Mouse (Mus musculus) thymus, adult 2 months (tissue): ENCODE data around the gene Tmem150b. TPM values are rescaled to one million over a fixed set of nuclear protein-coding genes. Genes with fewer than 3 reads are reported as not detected.

Source experiments
- DNase-seq: peaks from one replicate; pipeline ENCODE4 v3.0.0; 2021
- H3K27ac ChIP-seq: fragments of 200-500 bp; 2 replicates; pipeline ENCODE4 v1.5.1; 2012; ENCODE audit warnings: low read length, control low read depth; ENCODE audit not compliant: control insufficient read depth, insufficient read depth
- H3K27me3 ChIP-seq: fragments of 200-500 bp; 2 replicates; pipeline ENCODE4 v1.6.1; 2012; ENCODE audit warnings: mild to moderate bottlenecking, low read length, moderate library complexity, mixed read lengths; ENCODE audit not compliant: control insufficient read depth, insufficient read depth
- H3K36me3 ChIP-seq: fragments of 200-500 bp; 2 replicates; pipeline ENCODE4 v1.6.1; 2012; ENCODE audit warnings: mild to moderate bottlenecking, low read length, moderate library complexity; ENCODE audit not compliant: control insufficient read depth, insufficient read depth
- H3K4me1 ChIP-seq: fragments of 200-500 bp; replicated peaks from 2 replicates; pipeline ENCODE4 v1.6.1; 2012; ENCODE audit warnings: low read length; ENCODE audit not compliant: control insufficient read depth, insufficient read depth
- H3K4me3 ChIP-seq: fragments of 200-500 bp; 2 replicates; pipeline ENCODE4 v1.5.1; 2012; ENCODE audit warnings: mild to moderate bottlenecking, low read length, control low read depth, moderate library complexity; ENCODE audit not compliant: control insufficient read depth, insufficient read depth
- CTCF ChIP-seq: fragments of 200-500 bp; IDR thresholded peaks from 2 replicates; pipeline ENCODE4 v1.5.1; 2012; ENCODE audit warnings: mild to moderate bottlenecking, control low read depth, low read length, moderate library complexity, borderline replicate concordance; ENCODE audit not compliant: control insufficient read depth, poor library complexity, insufficient read depth; ENCODE audit errors: extremely low read depth
- POLR2A ChIP-seq: fragments of 200-500 bp; IDR thresholded peaks from 2 replicates; pipeline ENCODE4 v1.6.1; 2012; ENCODE audit warnings: mild to moderate bottlenecking, low read length, control low read depth, moderate library complexity; ENCODE audit not compliant: control insufficient read depth, poor library complexity, insufficient read depth; ENCODE audit errors: extremely low read depth
- WGBS: fragments of 180-500 bp; shearing (Covaris S2); methylation state at CpG from one replicate; pipeline ENCODE4 v1.1.7; 2018; 5-methylcytosine and 5-hydroxymethylcytosine counted together
- polyA plus RNA-seq: library from polyadenylated mRNA; depleted of rRNA; stranded (reverse); fragments of >200 nt; gene quantifications from 2 replicates; pipeline ENCODE4 v1.2.3, GENCODE M21; 2012

Tmem150b gene
- polyA plus RNA-seq, 1 experiment, result 3.7 TPM

DNA sequence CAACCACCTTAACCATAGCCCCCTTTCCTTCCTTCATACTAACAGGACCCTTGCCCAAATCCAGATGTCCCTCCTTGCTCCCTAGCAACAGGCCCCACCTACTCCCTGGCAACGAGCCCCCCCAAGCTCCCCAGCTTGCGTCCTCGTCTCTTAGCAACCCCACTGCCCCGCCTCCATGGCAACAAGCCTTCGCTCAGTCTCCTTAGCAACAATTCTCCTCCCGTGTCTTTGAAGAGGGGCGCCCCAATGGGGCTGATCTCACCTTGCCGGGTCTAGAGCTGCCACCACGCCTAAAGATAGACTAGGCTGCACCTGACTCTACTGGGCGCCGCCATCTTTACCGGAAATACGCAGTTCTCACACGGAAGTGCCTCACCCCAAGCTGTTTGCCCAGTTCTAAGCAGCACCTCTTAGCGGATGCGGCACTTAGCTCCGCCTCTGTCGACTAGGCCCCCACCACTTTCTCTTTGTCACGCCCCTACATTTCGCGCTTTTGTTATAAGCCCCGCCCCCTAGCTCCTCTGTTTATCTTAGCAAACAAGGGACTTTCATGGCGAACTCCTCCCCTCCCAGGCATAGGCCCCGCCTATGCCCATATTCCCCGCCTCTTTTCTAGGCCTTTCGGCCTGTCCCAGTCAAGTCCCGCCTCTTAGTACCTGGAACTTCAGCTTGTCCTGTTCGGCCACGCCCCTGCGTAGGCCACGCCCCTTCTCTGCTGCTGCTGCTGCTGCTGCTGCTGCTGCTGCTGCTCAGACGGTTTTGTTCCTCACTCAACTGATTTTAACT lies 40.2 kb downstream of the Tmem150b start, which contains the start of gene Hspbp1:
Hspbp1 (minus strand) TSS at position 437 of the 786 bp plus-strand sequence.
- Histone ChIP-seq H3K36me3 (peaks cover 3% of the 10 kb centered on the region; the same call in 1 of the 2 replicates), H3K4me3 (peak within 1 kb of the TSS; percentile 68), H3K4me1 (peaks cover 8% of the 10 kb centered on the region), H3K27ac (peak within 1 kb of the TSS; percentile 32; the same call in 1 of the 2 replicates), H3K27me3 (no peaks in the 10 kb centered on the region)
- DNase-seq, result peak; percentile 95
- TF ChIP-seq CTCF (no peak), POLR2A (peak; percentile 52; the same call in 1 of the 2 replicates)
- whole genome bisulfite sequencing, result under 1% methylated on average over 32 of the region's 32 CpGs

DNA sequence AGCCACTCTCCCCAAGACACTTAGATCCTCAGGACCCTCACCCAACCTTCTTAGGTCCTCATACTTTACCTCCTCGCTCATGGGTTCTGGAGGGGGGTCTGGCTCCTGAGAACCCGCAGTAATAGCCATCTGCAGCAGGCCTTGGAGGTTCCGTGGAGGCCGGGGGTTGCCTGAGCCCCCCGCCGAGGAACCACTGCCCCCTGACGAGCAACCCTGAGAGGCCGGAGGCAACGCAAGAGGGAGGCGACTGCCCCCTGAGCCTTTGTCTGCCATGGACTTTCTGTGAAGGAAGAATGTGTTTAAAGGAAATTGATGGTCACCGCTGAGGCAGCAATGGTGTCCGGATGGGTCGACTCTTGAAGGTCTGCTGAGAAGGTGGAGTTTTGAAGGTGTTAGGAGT lies 40.8 kb downstream of the Tmem150b start:
- Histone ChIP-seq H3K4me3 (peak overlapping the region; percentile 68), H3K36me3 (peaks cover 3% of the 10 kb centered on the region; the same call in 1 of the 2 replicates), H3K27me3 (no peaks in the 10 kb centered on the region), H3K4me1 (peaks cover 8% of the 10 kb centered on the region), H3K27ac (no peak overlapping the region)
- DNase-seq, result no peak
- 7% methylated on average over 13 of the region's 13 CpGs for WGBS
- no peak for TF ChIP-seq POLR2A
- TF ChIP-seq CTCF, result no peak

DNA sequence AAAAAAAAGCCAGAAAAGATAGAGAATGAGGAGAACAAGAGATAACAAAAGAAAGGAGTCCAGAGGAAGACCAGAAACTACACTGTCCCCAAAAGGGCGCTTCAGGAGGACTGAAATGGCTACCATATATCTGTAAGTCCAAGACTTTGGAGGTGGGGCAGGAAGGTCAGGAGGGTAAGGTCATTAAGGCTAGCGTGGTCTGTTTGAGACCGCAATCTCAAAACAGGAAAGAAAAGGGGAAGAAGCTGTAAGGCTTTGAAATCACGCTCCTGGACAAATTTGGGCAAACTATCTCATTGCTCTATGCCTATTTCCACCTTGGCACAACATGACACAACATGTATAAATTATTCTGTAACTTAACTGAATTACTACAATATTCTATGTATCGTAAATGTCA lies 41.7 kb downstream of the Tmem150b start:
- H3K27me3 ChIP-seq, result no peaks in the 10 kb centered on the region
- TF ChIP-seq POLR2A (no peak), CTCF (no peak)
- H3K27ac ChIP-seq, result no peak overlapping the region
- WGBS, result 74% methylated on average over 5 of the region's 5 CpGs
- no peak overlapping the region for H3K4me3 ChIP-seq
- no peak for DNase-seq
- peaks cover 3% of the 10 kb centered on the region; the same call in 1 of the 2 replicates for H3K36me3 ChIP-seq
- peaks cover 8% of the 10 kb centered on the region for H3K4me1 ChIP-seq

DNA sequence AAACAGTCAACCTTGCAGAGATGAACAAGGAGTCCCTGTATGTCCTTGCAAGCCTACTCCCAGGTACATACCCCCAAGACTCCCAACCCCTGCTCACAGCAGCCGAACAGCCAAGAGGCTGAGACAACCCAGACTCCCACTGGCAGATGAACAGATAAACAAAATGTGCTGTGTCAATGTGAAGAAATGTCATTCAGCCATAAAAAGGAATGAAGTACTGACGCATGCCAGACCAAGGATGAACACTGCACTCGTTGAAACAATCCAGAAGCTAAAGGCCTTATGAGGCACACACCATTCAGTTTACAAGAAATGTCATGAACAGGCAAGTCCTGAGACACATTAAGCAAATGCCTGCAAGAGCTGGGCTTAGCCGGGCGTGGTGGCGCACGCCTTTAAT lies 49.8 kb downstream of the Tmem150b start:
- DNase-seq, result no peak
- Histone ChIP-seq H3K27ac (peak overlapping the region; percentile 81), H3K4me1 (peaks cover 17% of the 10 kb centered on the region), H3K27me3 (no peaks in the 10 kb centered on the region), H3K4me3 (no peak overlapping the region), H3K36me3 (no peaks in the 10 kb centered on the region)
- 84% methylated on average over 7 of the region's 7 CpGs for WGBS
- TF ChIP-seq CTCF, result no peak
- no peak for TF ChIP-seq POLR2A

DNA sequence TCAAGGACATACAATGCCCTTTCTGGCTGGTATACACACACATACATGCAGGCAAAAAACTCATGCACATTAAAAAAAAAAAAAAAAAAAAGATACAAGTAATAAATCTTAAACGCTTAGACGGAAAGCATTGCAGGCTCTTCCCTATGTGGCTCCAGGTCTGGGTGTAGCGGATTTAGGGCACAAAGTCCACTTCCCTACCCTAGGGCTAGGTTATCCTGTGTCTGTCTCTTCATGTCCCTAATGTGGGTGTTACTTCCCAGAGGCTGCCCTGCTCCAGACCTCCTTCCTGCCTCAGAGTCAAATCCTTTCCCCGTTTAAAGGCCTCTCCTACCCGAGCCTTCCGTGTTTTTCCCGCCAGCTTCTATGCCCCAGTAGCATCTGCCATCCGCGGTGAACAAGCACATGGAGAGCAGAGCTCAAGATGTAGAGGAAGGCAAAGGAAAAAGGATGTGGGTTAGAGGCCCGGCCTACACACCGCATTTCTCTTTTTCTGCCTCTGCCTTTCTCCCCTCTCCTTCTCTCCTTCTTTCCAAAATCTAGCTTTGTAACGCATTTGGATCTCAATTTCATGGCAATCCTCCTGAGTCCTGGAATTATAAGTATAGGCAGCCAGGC lies 50.8 kb downstream of the Tmem150b start:
- peaks cover 17% of the 10 kb centered on the region for H3K4me1 ChIP-seq
- H3K4me3 ChIP-seq, result no peak overlapping the region
- H3K27me3 ChIP-seq, result no peaks in the 10 kb centered on the region
- WGBS, result 22% methylated on average over 12 of the region's 12 CpGs
- H3K36me3 ChIP-seq, result no peaks in the 10 kb centered on the region
- H3K27ac ChIP-seq, result peak overlapping the region; percentile 85
- DNase-seq, result no peak
- TF ChIP-seq POLR2A (no peak), CTCF (no peak)

DNA sequence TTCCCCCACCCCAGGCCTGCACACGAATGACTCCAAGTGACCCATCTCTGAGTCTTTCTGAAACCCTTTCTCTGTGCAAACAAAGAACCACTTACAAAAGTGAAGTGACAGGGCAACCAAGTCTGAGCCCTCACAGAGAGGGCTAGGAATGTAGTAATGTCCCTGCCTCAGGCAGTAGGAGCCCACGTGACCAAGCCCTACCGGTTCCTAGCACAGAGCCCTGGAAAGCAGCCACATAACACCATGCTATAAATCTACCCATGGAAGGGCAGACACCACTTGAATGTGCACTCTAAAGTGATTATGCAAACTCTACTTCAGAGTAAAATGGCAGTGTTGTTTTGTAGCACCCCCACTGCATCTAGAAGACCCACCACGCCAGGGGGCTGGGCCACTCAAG lies 53.1 kb downstream of the Tmem150b start:
- Histone ChIP-seq H3K4me1 (peaks cover 17% of the 10 kb centered on the region), H3K36me3 (no peaks in the 10 kb centered on the region), H3K27ac (no peak overlapping the region), H3K4me3 (no peak overlapping the region), H3K27me3 (no peaks in the 10 kb centered on the region)
- DNase-seq, result no peak
- no peak for TF ChIP-seq POLR2A
- no peak for TF ChIP-seq CTCF
- WGBS, result 91% methylated on average over 4 of the region's 4 CpGs
